Mouse (Mus musculus): ENCODE data around the gene Mon1b. TPM values are rescaled to one million over a fixed set of nuclear protein-coding genes. Genes with fewer than 3 reads are reported as not detected.

The Mon1b gene
- polyA plus RNA-seq (2015; fragmentation: Nextera tagmentation; extraction: Ambion mirVana), result 2.3 and 2.7 TPM in 2 replicates

DNA sequence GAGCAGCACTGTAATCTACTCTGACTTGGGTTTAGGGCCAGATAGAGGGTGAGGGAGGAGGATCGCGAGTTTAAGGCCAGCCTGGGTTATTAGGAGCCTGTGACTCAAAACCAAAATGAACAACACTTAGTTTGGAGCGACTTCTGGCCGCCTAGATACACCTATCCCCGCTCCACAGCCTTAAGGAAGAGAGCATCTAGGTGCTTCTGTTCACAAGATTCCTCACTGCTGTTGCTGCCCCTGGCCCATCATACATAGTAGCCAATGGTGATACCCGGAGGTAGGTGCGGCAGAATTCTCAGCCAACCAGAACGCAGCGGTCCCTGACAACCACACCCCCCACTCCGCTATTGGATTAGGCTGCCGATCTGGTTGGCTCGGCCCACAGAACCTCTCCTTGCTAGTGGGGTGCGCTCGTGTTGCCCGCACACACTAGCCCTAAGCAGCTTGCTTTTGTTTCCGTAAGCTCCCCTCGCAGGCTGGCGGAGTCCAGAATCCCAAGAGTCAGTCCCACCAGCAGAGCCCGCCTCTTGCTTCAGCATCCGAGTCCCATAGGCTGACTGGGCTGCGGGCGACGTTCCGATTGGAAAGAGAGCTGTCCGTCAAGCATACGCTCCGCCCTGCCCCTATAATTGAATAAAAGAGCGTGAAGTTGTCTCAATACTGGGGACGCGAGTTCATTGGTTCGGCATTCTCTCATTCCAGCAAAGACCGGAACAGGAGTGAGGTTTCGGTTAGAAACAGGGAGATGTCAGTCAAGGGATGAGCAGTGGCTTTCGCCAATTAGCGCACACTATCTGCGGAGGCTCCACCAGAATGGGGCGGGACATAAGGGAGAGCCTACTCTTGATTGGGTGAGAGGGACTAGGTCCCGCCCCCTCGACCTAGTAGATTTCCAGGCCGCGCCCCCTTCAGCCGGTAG is at the start of gene Mon1b:
Gene Mon1b, plus strand, starts transcription at position 918 of the 922 bp plus-strand sequence.
- H3K36me3 ChIP-seq (replicated peaks), result peaks cover 12% of the 10 kb centered on the region
- under 1% methylated on average over 42 of the region's 42 CpGs for WGBS (ENCODE audit: insufficient replicate concordance)
- peak; percentile 94 for ATAC-seq (ENCODE audit: insufficient read depth)

GRCm38 (mm10) chr8:113598401-113598800 is 37.0 kb upstream of the Mon1b start:
- WGBS (ENCODE audit: insufficient replicate concordance), result 38% methylated on average over 3 of the region's 3 CpGs
- H3K4me3 ChIP-seq (replicated peaks), result no peak overlapping the region
- H3K27ac ChIP-seq (replicated peaks), result no peak overlapping the region
- no peak for ATAC-seq (ENCODE audit: insufficient read depth)
- no peak overlapping the region for H3K4me2 ChIP-seq
- no peaks in the 10 kb centered on the region for H3K4me1 ChIP-seq (replicated peaks)
- H3K36me3 ChIP-seq (replicated peaks), result no peaks in the 10 kb centered on the region
- no peaks in the 10 kb centered on the region for H3K9me3 ChIP-seq (replicated peaks)
- H3K27me3 ChIP-seq, result no peaks in the 10 kb centered on the region
- H3K9ac ChIP-seq, result no peak overlapping the region

More for the DNA sequence above, at the start of gene Mon1b:
- H3K9ac ChIP-seq, result peak within 1 kb of the TSS; percentile 77
- peak within 1 kb of the TSS; percentile 78 for H3K4me3 ChIP-seq (replicated peaks)
- peak within 1 kb of the TSS; percentile 91 for H3K4me2 ChIP-seq
- no peaks in the 10 kb centered on the region for H3K27me3 ChIP-seq
- H3K27ac ChIP-seq (replicated peaks), result peak within 1 kb of the TSS; percentile 89
- no peaks in the 10 kb centered on the region for H3K9me3 ChIP-seq (replicated peaks)
- peaks cover 16% of the 10 kb centered on the region for H3K4me1 ChIP-seq (replicated peaks)

GRCm38 (mm10) chr8:113632634-113633033 is 2.8 kb upstream of the Mon1b start:
- no peak overlapping the region for H3K4me3 ChIP-seq (replicated peaks)
- no peak overlapping the region for H3K9ac ChIP-seq
- peaks cover 16% of the 10 kb centered on the region for H3K4me1 ChIP-seq (replicated peaks)
- ATAC-seq (ENCODE audit: insufficient read depth), result no peak
- no peak overlapping the region for H3K27ac ChIP-seq (replicated peaks)
- H3K36me3 ChIP-seq (replicated peaks), result no peaks in the 10 kb centered on the region; the same call in 1 of the 2 replicates
- H3K4me2 ChIP-seq, result no peak overlapping the region
- H3K27me3 ChIP-seq, result no peaks in the 10 kb centered on the region
- 9% methylated on average over 3 of the region's 3 CpGs for WGBS (ENCODE audit: insufficient replicate concordance)
- no peaks in the 10 kb centered on the region for H3K9me3 ChIP-seq (replicated peaks)

- 22% methylated on average over 12 of the region's 12 CpGs for WGBS (ENCODE audit: insufficient replicate concordance)
- Histone ChIP-seq H3K4me1 (replicated peaks) (peaks cover 16% of the 10 kb centered on the region), H3K9ac (no peak overlapping the region), H3K36me3 (replicated peaks) (peaks cover 9% of the 10 kb centered on the region), H3K27ac (replicated peaks) (no peak overlapping the region), H3K9me3 (replicated peaks) (no peaks in the 10 kb centered on the region), H3K4me2 (peak overlapping the region; percentile 91), H3K4me3 (replicated peaks) (peak overlapping the region; percentile 78), H3K27me3 (no peaks in the 10 kb centered on the region)
- ATAC-seq (ENCODE audit: insufficient read depth), result no peak
Measured at GRCm38 (mm10) chr8:113634161-113634560, 1.2 kb upstream of the Mon1b start.

DNA sequence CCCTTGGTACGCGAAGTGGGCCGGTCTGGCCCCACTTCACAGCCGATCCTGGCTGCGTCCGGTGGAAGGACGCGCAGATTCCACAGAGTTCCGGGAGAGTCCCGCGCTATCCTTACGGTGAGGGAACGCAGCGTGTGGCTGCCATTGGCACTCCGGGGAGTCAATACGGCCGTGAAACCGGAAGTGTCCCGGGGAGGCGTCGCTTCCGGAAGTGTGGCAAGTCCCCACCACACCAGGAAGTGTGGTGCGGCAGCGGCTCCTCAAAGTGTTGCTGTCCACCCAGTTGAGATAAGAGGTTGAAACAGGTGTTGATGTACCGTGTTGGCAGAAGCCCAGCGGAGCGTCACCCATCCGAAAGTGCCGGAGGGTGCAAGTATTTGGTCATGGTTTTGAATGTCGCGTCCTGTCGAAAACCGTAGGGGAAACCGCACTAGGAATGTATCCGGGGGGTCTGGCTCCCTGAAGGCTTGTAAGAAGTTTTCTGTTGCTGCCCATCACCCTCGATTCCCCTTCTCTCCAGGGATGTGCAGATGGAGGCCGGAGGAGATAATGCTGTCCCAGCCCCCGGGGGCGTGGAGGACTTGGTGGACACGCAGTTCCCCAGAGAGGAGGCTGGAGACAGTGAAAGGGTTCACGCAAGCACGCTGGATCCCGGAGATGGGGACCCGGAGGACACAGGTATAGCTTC is 349 bp downstream of the Mon1b start:
- H3K9ac ChIP-seq, result peak overlapping the region; percentile 77
- H3K36me3 ChIP-seq (replicated peaks), result peaks cover 12% of the 10 kb centered on the region
- no peaks in the 10 kb centered on the region for H3K27me3 ChIP-seq
- H3K4me1 ChIP-seq (replicated peaks), result peaks cover 16% of the 10 kb centered on the region
- no peaks in the 10 kb centered on the region for H3K9me3 ChIP-seq (replicated peaks)
- peak; percentile 74 for ATAC-seq (ENCODE audit: insufficient read depth)
- H3K4me2 ChIP-seq, result peak overlapping the region; percentile 91
- H3K27ac ChIP-seq (replicated peaks), result peak overlapping the region; percentile 89
- WGBS (ENCODE audit: insufficient replicate concordance), result under 1% methylated on average over 44 of the region's 44 CpGs
- H3K4me3 ChIP-seq (replicated peaks), result peak overlapping the region; percentile 78

DNA sequence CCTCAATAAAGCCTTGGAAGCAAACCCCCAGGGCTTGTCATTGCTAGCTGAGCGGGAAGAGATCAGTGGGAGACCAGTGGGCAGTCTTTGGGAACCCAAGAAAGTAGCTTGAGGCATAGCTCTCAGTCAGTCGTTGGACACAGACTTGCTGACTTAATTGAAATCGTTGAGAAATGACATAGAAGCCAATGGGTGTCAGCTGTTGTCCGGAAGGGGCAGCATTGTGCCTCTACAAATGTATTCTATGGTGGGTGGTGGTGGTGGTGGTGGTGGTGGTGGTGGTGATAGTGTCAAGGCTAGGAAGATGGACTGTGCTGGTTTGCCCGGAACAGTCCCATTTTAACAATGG is 867 bp downstream of the Mon1b start:
- no peak for ATAC-seq (ENCODE audit: insufficient read depth)
- peaks cover 14% of the 10 kb centered on the region for H3K36me3 ChIP-seq (replicated peaks)
- H3K27ac ChIP-seq (replicated peaks), result peak overlapping the region; percentile 89; the same call in 1 of the 2 replicates
- H3K4me3 ChIP-seq (replicated peaks), result peak overlapping the region; percentile 78
- peak overlapping the region; percentile 91 for H3K4me2 ChIP-seq
- WGBS (ENCODE audit: insufficient replicate concordance), result 18% methylated on average over 5 of the region's 5 CpGs
- no peaks in the 10 kb centered on the region for H3K27me3 ChIP-seq
- peak overlapping the region; percentile 77 for H3K9ac ChIP-seq
- no peaks in the 10 kb centered on the region for H3K9me3 ChIP-seq (replicated peaks)
- H3K4me1 ChIP-seq (replicated peaks), result peaks cover 16% of the 10 kb centered on the region

- H3K27me3 ChIP-seq, result no peaks in the 10 kb centered on the region
- no peak overlapping the region for H3K4me2 ChIP-seq
- H3K4me3 ChIP-seq (replicated peaks), result no peak overlapping the region
- no peak for ATAC-seq (ENCODE audit: insufficient read depth)
- whole genome bisulfite sequencing (ENCODE audit: insufficient replicate concordance), result 71% methylated on average over 8 of the region's 8 CpGs
- H3K4me1 ChIP-seq (replicated peaks), result peaks cover 10% of the 10 kb centered on the region
- H3K9me3 ChIP-seq (replicated peaks), result no peaks in the 10 kb centered on the region
- peaks cover 21% of the 10 kb centered on the region for H3K36me3 ChIP-seq (replicated peaks)
- H3K9ac ChIP-seq, result no peak overlapping the region
- no peak overlapping the region for H3K27ac ChIP-seq (replicated peaks)
Measured at GRCm38 (mm10) chr8:113640357-113640756, 5.0 kb downstream of the Mon1b start.

DNA sequence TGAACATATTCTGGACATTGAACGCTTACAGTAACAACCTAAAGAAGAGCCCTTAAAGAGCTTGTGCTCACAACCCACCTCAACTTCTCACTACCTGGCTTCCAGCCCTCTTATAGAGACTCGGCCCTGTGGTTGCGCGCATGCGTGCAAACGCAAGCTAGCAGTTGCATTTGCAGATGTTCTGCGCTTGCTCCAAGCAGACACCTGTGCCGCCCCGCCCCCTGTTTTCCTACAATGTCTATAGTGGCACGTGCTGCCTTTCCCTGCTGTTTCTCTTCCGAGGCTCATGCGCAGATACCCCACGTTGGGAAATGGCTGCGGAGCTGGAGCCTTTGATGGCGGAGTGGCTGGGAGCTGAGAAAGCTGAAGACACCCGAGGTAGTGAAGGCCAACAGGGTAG is 7.5 kb downstream of the Mon1b start, which contains the start of gene Syce1l:
Gene Syce1l, plus strand, starts transcription at position 288 of the 400 bp plus-strand sequence.
- no peaks in the 10 kb centered on the region for H3K27me3 ChIP-seq
- no peaks in the 10 kb centered on the region for H3K9me3 ChIP-seq (replicated peaks)
- no peak within 1 kb of the TSS for H3K4me2 ChIP-seq
- no peak within 1 kb of the TSS for H3K4me3 ChIP-seq (replicated peaks)
- H3K27ac ChIP-seq (replicated peaks), result no peak within 1 kb of the TSS
- no peak for ATAC-seq (ENCODE audit: insufficient read depth)
- no peak within 1 kb of the TSS for H3K9ac ChIP-seq
- 84% methylated on average over 16 of the region's 16 CpGs for WGBS (ENCODE audit: insufficient replicate concordance)
- H3K4me1 ChIP-seq (replicated peaks), result no peaks in the 10 kb centered on the region
- peaks cover 21% of the 10 kb centered on the region for H3K36me3 ChIP-seq (replicated peaks)

GRCm38 (mm10) chr8:113643479-113644210 is 8.3 kb downstream of the Mon1b start:
- H3K36me3 ChIP-seq (replicated peaks), result peaks cover 17% of the 10 kb centered on the region; the same call in 1 of the 2 replicates
- no peak overlapping the region for H3K4me2 ChIP-seq
- no peaks in the 10 kb centered on the region for H3K9me3 ChIP-seq (replicated peaks)
- H3K4me1 ChIP-seq (replicated peaks), result no peaks in the 10 kb centered on the region
- H3K27me3 ChIP-seq, result no peaks in the 10 kb centered on the region
- H3K9ac ChIP-seq, result no peak overlapping the region
- WGBS (ENCODE audit: insufficient replicate concordance), result 73% methylated on average over 8 of the region's 8 CpGs
- H3K4me3 ChIP-seq (replicated peaks), result no peak overlapping the region
- H3K27ac ChIP-seq (replicated peaks), result no peak overlapping the region
- no peak for ATAC-seq (ENCODE audit: insufficient read depth)

DNA sequence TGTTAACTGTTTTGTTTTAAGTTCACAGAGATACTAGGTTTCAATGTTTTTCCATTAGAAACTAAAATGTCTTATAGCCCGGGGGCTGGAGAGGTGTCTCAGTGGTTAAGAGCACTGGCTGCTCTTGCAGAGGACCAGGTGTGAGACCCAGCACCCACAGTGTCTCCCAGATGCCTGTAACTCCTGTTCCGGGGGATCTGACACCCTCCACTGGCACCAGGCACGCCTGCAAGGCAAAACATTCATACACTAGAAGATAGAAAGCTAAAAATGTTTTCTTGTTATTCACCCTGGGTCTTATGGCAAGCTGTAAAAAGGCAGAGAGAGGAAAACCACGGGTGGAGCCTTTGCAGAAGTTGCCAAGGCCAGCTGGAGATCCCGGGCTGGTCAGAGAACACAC is 9.8 kb downstream of the Mon1b start:
- Histone ChIP-seq H3K9me3 (replicated peaks) (no peaks in the 10 kb centered on the region), H3K27ac (replicated peaks) (no peak overlapping the region), H3K9ac (no peak overlapping the region), H3K27me3 (no peaks in the 10 kb centered on the region), H3K4me3 (replicated peaks) (no peak overlapping the region), H3K4me2 (no peak overlapping the region), H3K4me1 (replicated peaks) (no peaks in the 10 kb centered on the region), H3K36me3 (replicated peaks) (peaks cover 9% of the 10 kb centered on the region; the same call in 1 of the 2 replicates)
- no peak for ATAC-seq (ENCODE audit: insufficient read depth)
- 37% methylated on average over 5 of the region's 5 CpGs for WGBS (ENCODE audit: insufficient replicate concordance)
